Mouse (Mus musculus) brain, adult 2 months (tissue): ENCODE data around the gene Faiml.

Experiments used
- DNase-seq: peaks from one replicate; pipeline ENCODE4 v3.0.0; 2011; ENCODE audit warnings: low read depth, low spot score

Gene Faiml

GRCm38 (mm10) chr9:99180272-99180671, 56.8 kb downstream of the Faiml start:
- DNase-seq = peak; percentile 13
